Mouse (Mus musculus): Measurements from ENCODE around the gene Tspan13. TPM values are rescaled to one million over a fixed set of nuclear protein-coding genes. Genes with fewer than 3 reads are reported as not detected.

The Tspan13 gene
- 10 to 100 TPM; 25.0 to 28.6 TPM for total RNA-seq (2021)
- long read RNA-seq, experiment 1, transcript Tspan13-201 (6 exons, 1,932 nt): major isoform, 34 of 39 reads
- long read RNA-seq, experiment 1, partial matches to known transcripts: 3 of 39 reads
- long read RNA-seq, experiment 1, other reads (novel, unspliced or antisense): 2 of 39 reads
- long read RNA-seq, experiment 2, transcript Tspan13-201 (6 exons, 1,932 nt): major isoform, 51 of 52 reads
- long read RNA-seq, experiment 2, partial matches to known transcripts: 0 of 52 reads
- long read RNA-seq, experiment 2, other reads (novel, unspliced or antisense): 1 of 52 reads

DNA sequence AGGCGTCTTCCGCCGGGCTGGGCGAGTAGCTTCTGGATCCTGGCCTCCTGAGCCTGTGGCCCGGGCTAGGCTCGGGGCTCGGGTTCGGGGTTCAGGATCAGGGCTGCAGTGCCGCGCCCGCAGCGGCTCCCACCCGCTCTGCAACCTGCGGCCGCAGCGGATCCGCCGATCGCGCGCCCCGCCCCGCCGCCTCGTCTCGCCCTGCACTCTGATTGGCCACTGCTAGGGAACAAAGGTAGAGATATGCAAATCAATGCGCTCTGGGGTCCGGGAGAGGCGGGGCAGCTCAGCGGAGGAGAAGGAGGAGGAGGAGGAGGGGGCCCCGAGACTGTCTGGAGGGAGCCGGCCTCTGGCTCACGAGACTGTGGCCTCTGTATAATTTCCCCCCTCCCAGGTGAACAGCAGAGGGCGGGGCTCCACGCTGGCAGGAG is at the start of gene Tspan13:
Gene Tspan13 (minus strand): TSS at position 153 of the 431 bp plus-strand sequence.
- DNase-seq (ENCODE audit: low spot score in 2 of 2): peak; percentile 45 to 64

DNA sequence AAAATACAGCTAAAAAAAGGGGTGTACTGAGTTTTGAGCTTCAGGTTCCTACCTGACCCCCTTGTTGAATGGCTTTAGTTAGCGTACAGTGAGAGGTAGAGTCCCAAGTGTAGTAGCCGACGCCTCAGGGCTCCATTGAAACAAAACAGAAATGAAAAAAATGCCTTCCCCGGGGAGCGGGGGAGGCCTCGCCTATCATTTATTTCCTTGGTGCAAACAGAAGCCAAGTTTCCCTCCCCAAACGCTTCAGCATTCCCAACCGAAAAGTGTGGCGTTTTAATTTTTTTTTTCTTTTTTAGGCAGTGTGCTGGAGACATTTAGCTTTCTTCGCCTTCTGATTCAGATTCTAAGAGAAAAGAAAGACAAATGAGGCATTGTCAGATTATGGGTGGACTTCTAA is 49.7 kb upstream of the Tspan13 start:
- no peak for DNase-seq (ENCODE audit: low spot score in 2 of 2)

DNA sequence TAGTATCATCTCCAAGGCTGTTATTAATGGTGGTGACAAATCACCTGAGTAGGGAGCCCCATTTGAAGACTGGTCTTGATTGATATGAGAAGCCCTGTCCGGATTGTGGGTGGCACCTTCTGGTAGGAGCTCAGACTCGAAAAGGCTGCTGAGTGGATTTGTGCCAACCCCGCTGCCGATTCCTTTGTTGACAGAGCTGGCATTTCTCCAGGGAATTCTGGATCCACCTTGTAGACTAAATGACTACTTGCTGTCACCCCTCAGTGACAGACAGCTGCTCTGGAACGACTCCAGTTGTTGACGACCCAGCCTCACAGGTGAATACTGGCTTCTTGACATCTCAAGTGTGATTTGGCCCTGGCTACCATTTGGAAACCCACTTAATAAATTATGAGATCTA is 46.9 kb upstream of the Tspan13 start:
- no peak for DNase-seq (ENCODE audit: low spot score in 2 of 2)

DNA sequence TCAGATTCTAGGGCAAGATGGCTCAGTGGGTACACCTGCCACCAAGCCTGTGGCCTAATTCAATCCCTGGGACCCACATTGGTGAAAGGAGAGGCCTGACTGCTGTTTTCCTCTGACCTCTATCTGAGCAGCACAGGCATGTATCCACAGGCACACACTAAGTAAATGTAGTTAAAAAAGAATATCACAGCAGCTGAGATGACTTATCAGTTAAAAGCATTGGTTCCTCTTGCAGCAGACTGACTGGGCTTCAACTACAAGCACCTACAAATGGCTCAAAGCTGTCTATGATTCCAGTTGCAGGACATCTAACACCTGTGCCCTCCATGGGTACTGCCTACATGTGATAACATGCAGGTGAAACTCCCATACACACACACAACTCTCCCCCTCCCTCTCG is 46.5 kb upstream of the Tspan13 start:
- no peak for DNase-seq (ENCODE audit: low spot score in 2 of 2)

DNA sequence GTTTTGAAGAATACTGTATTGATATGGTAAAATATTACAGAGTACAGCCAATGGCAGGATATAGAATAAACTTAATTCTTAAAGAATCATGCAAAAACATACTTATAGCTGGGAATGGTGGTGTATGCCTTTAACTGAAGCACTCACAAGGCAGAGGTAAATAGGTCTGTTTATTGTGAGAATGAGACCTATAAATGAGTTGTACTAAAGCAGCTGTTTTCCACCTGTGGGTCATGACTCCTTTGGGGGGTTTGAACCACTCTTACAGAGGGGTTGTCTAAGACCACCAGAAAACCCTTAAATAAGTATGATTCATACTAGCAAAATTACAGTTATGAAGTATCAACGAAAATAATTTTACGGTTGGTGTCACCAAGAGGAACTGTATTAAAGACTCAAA is 43.1 kb upstream of the Tspan13 start:
- no peak for DNase-seq (ENCODE audit: low spot score in 2 of 2)

DNA sequence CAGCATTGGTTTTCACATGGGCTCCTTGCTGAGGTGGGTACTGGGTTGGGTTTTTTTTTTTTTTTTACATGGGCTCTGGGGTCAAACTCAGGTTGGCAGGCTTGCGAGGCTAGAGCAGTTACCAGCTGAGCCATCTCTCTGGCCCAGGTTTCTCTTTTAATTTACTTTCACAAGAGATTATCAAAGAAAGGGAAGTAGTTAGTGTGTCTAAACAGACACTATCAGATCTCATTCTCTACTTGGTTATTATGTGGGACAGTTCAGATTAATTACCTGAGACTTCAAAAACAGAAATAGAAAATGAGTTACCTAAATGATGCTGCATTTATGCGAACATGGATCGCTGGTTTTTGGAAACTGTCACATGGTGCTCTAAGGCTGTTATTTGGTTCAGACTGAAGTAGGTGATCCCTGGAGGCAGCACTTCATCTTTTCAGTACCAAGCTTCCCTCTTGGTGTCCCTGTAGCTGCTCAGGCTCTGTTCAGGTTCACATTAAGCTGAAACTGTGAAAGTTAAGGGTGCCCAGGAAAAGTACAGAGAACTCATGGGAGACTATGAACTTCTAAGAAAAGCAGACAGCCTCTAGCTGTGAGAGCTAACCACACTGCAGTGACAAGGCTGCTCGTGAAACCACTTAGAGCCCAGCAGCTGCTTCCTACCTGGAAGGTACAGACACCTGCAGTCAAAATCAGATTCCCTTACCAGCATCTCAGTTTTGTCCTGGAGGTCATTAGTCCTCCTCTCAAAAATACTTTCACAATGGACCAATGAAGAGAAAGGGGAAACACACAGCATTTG is 36.0 kb upstream of the Tspan13 start:
- no peak for DNase-seq (ENCODE audit: low spot score in 2 of 2)

DNA sequence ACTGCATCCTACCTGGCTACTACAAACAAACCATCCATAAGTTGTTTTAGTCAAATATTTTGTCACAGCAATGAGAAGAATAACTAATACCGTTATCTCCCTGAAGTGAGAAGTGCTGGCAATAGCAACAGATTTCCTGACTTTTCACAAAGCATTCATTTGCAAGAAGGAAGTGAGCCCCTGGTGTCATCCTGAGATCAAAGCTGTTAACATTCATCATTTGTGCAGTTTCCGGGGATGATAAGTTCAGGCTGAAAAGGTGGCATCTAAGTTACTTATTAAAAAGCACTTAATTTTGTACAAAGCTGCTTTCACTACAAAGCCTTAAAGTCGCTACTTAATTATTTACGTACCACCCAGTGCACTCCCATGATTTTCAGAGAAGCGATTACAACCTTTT is 30.6 kb upstream of the Tspan13 start:
- DNase-seq (ENCODE audit: low spot score in 2 of 2): no peak

DNA sequence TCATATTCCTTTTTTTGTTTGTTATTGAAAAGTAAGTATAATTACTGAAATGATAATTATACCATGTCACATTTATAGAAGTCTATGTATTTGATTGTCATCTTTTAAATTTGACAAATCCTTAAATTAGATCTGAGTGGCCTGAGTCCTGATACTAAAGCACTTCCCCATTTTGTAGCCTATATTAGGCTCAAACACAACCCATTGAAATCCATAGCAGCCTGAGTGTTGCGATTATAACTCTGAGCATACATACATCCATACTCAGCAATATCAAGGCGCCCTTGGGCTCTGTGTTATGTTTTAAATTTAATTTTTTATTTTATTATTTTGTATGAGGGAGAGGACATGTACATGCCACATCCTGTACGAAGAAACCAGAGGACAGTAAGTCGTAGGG is 27.9 kb upstream of the Tspan13 start:
- DNase-seq (ENCODE audit: low spot score in 2 of 2): no peak

DNA sequence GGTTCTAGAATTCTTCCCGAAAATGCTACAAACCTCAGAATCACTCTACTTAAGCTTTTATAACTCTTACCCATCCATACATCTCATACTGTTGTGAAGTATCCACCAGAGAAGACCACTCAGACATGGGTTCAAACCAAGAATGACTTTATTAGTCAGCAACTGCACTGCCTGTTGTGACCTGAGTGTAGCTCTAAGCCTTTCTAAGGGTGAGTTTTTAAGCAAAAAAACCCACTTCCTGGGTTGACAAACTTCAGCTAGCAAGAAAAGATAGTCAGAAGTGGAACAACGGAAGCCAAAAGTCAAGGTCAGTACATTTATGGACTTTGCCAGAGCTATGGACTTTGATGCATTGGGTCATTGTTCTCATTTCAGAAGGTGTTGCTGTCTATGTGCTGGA is 25.2 kb upstream of the Tspan13 start:
- DNase-seq (ENCODE audit: low spot score in 2 of 2): no peak

DNA sequence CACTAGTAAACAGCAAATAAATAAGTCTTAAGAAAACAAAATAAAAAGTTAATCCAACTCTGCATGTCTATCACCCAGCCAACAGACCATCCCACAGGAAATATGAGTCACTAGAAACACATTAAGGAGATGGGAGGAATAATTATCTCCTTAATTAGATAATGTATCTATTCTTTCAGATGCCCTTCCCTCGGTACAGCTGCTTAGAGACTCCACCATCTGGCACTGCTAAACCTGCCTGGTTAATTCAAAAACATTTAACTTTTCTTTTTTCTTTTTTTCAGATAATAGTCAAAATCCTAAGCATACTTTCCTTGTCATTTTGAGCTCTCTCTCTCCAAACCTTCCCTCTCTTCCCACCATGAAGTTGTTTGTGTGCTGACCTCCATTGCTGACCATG is 23.6 kb upstream of the Tspan13 start:
- no peak for DNase-seq (ENCODE audit: low spot score in 2 of 2)

DNA sequence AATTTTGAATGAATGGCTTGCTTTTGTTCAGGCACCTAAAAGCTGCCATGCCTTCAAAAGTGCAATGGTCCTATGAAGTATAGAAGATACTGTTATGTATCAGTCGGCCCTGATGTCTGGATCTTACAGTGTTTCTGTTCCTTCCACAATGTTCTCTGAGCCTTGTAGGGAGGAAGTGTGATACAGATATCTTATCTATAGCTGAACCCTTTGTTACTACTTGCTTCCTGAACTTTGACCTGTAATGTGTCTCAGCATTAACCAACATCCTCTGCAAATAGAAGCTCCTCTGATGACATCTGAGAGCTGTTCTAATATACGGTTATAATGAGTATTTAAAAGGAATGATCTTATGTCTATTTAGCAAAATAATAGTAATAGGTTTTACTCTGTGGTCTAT is 15.4 kb upstream of the Tspan13 start:
- no peak for DNase-seq (ENCODE audit: low spot score in 2 of 2)

DNA sequence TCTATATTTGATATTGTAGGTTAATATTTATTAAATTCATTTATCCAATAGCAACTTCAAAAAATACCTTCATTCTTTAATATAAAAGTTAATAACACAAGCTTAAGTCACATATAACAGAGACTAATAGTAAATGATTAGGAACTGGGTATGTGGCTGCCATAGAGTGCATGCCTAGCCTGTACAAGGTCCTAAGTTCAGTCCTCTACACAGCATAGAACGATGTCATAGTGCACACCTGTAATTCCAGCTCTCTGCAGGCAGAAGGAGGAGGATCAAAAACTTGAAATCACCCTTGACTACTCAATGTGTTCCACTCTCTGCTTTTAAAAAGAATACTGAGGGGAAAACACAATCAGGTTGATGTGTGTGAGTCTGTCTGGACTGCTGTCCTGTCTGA is 8.0 kb upstream of the Tspan13 start:
- DNase-seq (ENCODE audit: low spot score in 2 of 2): no peak

DNA sequence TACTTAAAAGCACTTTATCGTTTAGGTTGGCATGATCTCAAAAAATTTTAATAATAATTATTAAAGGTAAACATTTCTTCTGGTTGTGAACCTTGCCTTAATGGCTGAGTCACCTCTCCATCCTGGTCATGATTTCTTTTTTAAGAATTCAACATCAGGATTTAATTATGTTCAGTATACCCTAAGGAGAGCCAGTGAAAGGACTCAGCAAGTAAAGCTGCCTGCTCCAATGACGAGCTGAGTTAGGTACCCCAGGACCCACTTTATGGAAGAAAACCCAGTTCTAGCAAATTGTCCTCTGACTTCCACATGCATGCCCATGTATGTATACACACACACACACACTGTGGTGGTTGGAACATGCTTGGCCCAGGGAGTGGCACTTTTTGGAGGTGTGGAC is 5.3 kb upstream of the Tspan13 start:
- DNase-seq (ENCODE audit: low spot score in 2 of 2): no peak

DNA sequence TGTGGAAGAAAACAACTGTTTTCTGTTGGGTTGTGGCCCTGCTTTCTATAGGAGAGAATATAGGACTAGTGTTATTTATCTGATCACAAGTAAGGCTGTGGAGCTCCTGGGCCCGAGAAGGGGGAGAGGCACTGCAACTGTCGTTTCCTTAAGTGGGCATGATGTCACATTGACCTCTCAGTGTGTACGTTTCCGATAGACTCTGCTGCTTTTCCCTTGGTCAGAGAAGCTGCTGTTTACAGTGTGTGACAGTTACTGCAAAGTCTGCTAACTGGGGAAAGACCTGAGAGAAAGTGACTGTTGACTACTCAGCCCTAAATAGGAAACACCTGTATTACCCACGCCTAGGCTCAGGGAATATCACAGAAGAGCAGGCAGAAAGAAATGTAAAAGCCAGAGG is 3.9 kb upstream of the Tspan13 start:
- DNase-seq (ENCODE audit: low spot score in 2 of 2): no peak

DNA sequence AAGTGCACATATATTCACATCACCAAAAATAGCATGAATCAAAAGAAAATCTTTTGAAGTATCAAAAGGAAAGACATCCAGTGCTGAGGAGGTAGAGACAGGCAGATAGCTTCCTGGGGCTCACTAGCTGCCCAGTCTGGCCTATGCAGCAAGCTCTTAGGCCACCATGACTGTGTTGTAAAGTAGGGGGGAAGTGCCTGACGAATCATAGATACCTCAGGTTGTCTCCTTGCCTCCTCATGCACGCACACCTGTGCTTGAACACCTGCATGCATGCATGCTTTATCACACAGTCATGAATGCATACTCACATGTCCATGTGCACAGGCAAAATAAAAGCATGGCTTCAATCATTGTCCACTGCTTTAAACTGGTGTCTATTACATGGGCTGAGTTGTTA is 2.4 kb upstream of the Tspan13 start:
- no peak for DNase-seq (ENCODE audit: low spot score in 2 of 2)

DNA sequence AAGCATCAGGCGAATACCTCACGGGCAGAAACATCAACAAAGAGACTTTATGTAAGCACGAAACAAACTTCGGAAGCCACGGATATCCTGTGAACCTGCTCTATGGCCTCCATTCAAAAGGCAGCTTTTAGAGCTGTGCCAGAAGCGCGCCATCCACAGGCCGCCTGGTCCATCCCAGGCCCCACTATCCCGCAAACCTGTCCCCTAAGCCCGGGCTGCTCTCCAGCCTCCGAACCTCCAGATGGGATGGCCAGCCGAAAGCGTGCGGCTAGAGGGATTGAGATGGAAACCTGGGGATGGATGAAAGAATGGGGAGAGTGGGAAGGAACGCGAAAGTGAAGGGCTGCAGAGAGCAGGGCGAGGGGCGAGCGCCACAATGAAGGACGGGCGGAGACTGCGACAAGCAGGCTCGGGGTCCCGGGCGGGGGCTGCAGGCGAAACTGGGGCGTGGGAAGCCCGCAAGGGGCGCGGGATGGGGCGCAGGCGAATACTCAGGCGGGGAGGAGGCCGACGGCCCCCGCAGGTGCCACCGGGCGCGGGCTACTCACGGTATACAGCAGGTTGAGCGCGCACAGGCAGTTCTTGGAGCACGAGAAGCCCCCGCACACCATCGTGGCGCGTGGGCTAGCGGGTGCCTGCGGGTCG is 475 bp downstream of the Tspan13 start:
- DNase-seq (ENCODE audit: low spot score in 2 of 2): peak in 1 of 2 experiments; percentile 5

DNA sequence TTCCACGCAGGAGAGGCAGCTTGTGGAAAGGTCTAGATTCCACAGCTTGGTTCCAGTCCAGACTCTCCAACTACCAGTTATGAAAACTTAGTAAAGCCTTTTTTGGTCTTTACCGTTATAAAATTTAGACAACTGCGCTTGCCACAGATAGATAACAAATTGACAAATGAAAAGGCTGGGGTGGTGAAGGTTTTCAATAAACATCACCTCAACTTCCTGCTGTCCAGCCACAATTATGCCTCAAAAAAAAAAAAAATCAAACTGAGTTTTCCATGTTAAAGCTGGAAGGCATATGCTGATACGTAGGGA is 1.1 kb downstream of the Tspan13 start:
- no peak for DNase-seq (ENCODE audit: low spot score in 2 of 2)

DNA sequence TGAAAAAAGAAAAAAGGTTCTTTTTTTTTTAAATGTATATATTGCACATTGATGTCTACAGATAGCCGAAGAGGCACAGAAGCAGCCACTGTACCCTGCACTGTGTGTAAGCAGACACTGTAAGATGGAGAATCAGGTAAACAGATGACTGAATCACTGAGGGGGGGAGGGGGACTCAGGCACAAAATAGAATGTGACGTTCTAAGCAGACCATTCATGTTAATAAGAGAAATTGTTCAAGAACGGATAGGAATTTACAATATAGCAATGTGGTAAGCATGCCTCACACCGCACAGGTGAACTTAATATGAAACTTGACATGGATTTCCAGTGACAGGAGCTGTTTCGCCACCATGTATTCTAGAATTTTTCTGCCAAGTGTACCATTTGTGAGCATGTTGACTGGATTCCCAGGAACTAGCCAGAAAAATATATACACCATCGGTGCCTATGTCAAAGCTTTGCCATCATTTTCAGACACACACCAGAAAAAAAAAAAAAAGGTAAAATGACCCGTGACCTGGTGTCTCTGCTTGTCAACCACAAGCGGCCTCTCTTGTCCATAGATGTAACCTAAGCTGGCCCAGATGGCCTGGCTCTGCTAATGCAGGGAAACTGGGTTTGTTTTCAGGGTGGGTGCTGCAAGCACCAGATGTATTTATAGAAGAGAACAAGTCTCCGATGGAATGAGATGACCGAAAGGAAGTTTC is 1.6 kb downstream of the Tspan13 start:
- DNase-seq (ENCODE audit: low spot score in 2 of 2): no peak

DNA sequence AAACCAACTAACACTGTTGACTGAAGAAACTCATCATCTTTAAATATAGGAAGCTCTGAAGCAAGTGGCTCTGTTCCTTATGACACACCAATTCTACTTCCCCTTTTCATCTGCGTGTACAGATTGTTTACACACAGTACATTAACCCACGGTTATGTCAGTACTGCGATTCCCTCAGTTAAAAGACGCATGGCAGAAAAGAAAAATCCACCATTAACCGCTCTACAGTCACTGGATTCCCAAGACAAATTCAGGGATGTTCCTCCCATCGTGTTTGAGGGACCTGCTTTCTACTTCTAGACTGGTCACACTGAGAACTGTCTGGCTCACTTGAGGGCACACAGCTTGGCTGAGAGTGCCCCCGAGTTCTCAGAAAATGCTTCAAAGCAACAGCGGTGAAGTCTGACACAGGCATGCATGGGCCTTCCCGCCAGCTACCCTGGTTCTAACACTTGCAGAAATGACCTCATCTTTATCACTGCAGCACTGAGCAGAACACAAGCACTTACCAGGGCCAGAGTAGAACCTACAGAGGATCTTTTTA is 2.7 kb downstream of the Tspan13 start:
- DNase-seq (ENCODE audit: low spot score in 2 of 2): no peak

DNA sequence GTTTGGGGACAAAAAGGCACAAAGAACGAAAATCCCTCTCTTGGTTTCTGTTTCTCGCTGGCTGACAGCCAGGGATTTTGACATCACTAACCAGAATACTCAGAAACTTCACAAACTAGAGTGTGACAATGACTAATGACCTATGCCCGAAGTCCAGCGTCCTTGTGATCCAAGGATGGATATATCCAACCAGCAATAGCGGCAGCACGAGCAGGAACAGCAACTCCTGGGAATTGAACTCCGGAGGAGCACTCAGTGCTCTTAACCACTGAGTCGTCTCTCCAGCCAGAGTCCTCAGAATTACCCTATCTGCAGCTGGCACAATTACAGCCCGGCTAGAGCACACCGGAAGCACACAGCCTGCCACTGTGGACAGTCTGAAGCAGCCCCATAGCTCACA is 5.5 kb downstream of the Tspan13 start:
- DNase-seq (ENCODE audit: low spot score in 2 of 2): no peak

DNA sequence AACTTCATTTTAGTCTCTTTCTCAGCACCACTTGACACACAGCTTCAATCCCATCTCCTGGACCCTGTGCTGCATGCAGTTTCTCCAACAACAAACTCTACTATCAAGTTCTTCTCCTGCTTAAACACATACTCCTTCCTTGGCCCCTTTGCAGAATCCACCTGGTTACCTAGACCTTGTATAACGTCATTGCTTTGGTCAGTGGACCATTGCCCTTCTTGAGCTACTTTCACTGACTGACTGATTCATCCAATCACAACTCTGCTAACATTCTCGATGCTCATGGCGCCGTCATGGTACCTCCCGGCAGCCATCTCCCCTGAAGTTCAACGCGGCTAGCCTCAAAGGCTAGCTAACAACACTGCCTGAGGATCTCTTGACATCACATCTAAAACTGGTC is 6.2 kb downstream of the Tspan13 start:
- no peak for DNase-seq (ENCODE audit: low spot score in 2 of 2)

DNA sequence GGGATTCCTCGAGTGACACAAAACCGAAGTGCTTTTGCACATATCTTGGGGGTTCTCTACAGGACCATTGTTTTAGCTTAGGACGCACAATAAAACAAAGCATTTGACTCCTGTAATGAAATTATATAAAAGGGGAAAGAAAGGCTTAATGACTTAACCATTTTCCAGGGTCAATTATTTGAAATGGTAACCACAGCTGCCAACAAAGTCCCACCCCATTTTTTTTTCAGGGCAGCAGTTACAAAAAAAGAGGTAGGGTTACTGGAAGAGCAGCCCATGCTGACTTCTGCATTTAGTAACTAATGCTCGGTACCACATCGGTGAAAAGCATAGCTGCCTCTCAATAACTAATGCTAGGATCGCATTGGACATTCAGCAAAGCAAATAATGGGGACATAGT is 6.8 kb downstream of the Tspan13 start:
- no peak for DNase-seq (ENCODE audit: low spot score in 2 of 2)

All from adrenal gland, postnatal 4 days (tissue).